Mouse (Mus musculus) adrenal gland, adult 18-20 months (tissue): ENCODE results near the gene 2010003K11Rik. TPM values are rescaled to one million over a fixed set of nuclear protein-coding genes. Genes with fewer than 3 reads are reported as not detected.
A peak's percentile ranks its signal among the peaks of the same experiment; 100 is the strongest.

Experiments used
- DNase-seq, 2 experiments: peaks; one replicate each; pipeline ENCODE4 v3.0.0; 2021 to 2022; ENCODE audit warnings: low spot score in 2 of 2
- long read RNA-seq, 2 experiments: library from polyadenylated mRNA; stranded (forward); transcript quantifications; one replicate each; pipeline ENCODE4 v2.0.0; 2021
- total RNA-seq, 2 experiments: library from RNA; stranded (reverse); gene quantifications; 1 replicate in 1 of 2; 2 replicates in 1 of 2; pipeline ENCODE4 v1.2.3; 2021

The 2010003K11Rik gene
- total RNA-seq: 100 to 1,000 TPM in 1 of 2 experiments, 10 to 100 TPM in 1; 42.0 to 133 TPM
- long read RNA-seq, experiment 1, transcript 2010003K11Rik-201 (2 exons, 1,167 nt): major isoform, 44 of 45 reads
- long read RNA-seq, experiment 1, partial matches to known transcripts: 0 of 45 reads
- long read RNA-seq, experiment 1, other reads (novel, unspliced or antisense): 1 of 45 reads
- long read RNA-seq, experiment 2, transcript 2010003K11Rik-201 (2 exons, 1,167 nt): major isoform, 44 of 44 reads
- long read RNA-seq, experiment 2, partial matches to known transcripts: 0 of 44 reads
- long read RNA-seq, experiment 2, other reads (novel, unspliced or antisense): 0 of 44 reads

DNA sequence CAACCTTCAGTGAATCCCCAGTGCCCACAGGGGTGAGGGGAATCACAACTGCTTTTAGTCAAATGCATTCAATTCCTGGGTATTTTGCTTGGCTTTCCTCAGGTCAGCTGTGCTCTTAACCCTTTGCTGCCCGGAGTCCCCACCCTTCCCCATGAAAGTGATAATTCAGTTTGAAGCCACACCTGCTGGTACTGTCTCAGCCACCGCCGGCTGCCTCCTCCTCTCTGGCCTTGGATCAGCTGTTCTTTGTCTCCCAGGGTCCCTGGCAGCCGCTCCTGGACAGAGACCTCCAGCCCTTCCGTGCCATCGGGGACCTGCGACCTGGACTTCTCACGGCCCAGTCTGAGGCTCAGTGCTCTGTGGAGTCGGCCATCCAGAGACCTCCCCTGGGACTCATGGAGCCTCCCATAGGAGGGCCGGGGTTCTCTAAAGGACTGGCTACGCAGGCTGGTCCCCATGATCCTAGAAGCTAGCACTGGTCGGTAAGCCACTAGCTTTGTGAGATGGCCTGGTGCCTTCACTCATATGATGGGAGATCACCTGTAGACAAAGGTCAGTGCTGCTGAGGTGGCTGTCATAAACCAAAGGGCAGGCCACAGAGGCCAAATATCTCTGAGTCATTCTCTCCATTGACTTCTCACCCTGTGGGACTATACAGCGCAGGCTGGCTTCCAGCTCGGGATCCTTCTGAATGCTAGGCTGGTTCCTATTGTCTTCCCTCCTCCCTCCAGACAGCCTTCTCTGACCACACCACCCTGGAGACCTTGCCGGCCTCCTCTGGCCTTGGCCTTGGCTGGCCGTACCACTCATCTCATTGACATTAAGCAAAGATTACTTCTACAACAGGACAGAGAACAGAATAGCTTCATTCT lies at the start of gene 2010003K11Rik:
Gene 2010003K11Rik (minus strand): TSS at position 522 of the 872 bp plus-strand sequence.
- peak in 1 of 2 experiments; percentile 62 for DNase-seq

DNA sequence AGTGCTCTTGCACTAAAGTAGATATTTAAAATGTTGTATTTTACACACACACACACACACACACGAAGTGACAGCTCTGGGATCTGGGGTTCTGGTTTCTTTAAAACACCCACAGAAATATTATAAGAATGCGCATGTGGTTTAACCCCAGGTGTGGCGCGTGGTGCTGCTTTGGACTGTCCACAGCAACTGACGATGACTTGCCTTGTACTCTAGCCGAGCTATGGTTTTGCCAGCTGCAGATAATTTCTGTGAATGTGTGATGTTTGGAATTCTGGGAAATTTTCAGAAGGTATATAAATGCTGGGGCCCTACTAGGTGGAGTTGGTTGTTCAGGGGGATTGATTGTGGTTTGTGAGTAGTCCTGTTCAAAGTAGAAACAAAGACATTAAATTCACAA lies 49.4 kb upstream of the 2010003K11Rik start:
- DNase-seq: no peak

DNA sequence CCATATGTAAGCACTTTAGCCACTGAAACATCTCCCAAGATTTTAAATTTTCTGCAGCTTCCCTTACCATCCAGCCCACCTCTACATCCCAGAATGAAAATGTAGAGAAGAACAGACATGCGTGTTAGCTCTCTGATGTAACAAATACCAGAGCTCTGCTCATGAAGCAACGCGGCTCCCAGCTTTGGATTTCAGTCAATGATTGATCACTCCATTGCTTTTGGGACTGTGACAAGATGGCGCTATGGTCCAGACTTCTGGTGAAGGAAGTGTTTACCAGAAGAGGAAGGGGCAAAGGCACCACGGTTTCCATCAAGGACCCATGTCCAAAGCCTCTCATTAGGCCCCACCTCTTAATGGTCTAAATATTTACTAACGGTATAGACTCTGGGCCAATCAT lies 47.5 kb upstream of the 2010003K11Rik start:
- no peak for DNase-seq

DNA sequence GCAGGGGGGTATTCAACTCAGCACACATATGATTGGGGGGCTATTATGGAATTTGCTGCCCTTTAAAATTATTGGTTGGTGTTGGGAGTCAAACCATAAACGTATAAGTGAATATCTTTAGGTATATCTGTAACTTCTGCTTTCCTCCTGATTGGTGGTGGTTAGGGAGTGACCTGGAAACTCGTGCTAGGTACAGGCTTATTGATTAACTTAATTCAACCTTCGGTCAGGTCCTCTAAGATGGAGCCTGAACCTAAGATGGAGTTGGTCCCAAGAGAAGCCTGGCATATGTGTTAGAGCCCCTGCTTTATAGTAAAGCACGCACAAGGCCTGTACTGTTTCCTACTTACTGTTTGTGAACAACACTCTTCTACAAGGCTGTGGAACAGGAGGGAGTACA lies 46.7 kb upstream of the 2010003K11Rik start:
- DNase-seq: no peak

DNA sequence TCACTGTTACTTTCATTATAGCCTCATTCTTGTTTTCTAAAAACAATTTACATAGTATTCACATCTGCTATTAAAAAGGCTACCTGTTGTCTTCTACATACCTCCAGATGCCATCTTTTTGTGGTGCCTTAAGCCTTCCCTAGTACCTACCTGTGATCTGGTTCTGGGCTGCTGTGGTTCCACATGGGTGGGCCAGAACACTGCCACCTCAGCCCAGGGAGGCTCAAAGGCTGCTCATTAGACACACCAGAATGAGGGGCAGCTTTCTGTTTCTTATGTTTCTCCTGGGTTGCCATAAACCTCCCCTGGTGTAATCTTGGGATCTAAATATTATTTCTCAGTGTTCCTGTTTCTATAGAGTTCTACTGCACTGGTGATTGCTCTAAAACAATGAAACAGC lies 43.7 kb upstream of the 2010003K11Rik start:
- no peak for DNase-seq

DNA sequence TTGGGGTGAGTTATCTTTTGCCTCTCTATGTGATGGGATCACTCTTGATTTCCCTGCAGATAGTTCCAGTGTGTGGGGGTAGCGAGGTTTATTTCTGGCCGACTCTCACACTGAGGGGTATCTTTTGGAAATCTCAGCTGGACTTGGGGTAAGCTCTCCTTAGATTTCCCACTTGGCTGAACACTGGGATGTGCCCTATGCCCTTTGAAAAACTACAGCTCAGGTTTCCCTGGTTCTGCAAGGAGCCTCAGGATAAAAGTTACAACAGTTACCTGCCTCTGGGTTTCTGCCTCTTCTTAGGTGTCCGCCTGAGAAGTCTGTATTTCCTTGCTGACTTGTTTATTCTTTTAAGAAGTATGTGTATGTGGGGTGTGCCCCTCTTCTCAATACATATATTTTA lies 42.6 kb upstream of the 2010003K11Rik start:
- DNase-seq: no peak

DNA sequence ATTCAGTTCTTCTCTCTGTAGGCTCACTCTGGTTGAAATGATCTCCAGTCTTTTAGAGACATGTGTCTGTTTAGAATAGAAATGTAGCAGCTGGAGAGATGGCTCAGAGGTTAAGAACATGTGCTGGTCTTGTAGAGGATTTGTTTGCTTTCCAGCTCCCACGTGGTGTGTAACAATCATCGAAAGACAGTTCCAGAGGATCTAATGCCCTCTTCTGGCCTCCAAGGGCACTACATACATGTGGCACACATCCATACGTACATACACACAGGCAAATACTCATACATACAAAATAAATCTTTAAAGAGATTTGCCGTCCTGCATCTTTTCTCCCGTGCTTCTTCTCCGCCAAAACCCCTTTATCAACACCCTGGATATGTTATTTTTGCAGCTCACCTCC lies 41.9 kb upstream of the 2010003K11Rik start:
- no peak for DNase-seq

DNA sequence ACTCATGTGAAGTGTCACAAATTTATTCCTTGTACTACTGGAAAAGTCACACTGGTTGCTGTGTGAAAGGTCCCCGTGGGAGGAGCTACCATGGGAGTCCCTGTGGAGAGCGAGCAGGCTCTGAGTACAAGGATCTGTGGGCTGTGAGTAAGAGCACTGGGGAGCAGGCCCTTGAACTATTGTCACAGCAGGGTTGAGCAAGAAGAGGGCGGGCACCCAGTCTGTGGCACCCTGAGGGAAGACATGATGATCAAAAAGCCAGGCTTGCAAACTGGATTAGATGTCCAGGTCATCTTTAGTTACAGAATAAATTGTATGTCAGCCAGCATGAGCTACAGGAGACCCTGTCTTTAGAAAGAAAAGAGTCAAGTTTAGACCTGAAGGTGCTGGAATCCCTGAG lies 38.2 kb upstream of the 2010003K11Rik start:
- peak; percentile 49 to 55 for DNase-seq

DNA sequence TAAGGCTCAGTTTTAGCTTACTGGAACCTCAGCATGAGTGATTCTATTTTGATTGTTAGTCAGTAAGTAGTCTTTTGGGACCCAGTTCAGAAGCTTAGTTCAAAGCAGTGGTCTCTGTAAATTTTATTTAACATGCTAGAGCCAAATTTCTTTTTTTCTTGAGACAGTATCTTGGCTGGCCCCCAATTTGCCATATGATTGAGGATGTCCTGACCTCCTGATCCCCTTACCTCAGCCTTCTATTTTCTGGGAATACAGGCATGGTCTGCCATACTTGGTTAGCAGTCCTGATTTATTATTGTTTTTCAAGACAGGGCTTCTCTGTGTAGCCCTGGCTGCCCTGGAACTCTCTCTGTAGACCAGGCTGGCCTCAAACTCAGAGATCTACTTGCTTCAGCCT lies 37.5 kb upstream of the 2010003K11Rik start:
- DNase-seq: no peak

DNA sequence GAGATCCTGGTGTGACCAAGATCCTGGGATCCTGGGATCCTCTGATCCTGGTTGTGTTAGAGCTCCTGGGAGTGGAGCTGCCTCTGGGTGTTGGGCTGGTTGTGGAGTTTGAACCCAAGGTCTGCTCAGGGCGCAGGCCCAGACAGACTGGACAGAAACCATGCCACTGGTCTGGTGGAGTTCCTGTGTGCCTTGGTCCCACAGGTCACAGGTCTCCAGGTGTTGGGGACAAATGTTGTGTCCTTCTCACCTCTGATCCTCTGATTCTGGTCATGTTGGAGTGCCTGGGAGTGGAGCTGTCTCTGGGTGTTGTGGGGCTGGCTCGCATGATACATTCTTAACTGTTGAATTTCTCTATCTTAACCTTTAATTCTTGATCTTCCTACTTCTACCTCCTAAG lies 36.3 kb upstream of the 2010003K11Rik start:
- DNase-seq: no peak

DNA sequence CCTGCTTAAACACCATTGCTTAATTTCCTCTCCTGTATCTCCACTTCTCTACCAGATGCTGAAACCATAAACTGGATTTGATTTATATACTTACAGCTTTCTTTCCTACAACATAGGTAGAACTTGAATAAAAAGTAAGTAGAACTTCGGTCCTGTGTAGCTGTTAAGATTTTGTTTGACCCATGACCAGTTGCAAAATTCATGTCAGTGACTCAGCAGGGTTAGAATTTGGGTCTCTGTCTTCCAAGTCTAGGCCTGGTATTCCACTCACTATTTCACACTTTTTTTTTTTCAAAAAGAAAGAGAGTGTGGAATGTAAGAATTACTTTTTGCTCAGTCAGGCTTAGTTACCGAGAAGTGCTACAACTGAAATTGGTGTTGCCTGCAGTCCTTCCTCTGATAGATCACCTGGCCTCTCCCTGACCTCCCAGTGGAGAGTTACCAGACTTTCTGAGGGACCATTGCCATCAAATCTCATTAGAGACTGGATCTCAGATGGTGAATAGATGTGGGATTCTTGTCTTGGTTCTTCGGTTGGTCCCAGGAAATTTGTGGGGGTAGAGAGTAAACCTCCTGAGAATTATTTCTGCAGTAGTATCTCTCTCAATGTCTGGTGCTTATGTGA lies 23.2 kb upstream of the 2010003K11Rik start:
- DNase-seq: no peak

DNA sequence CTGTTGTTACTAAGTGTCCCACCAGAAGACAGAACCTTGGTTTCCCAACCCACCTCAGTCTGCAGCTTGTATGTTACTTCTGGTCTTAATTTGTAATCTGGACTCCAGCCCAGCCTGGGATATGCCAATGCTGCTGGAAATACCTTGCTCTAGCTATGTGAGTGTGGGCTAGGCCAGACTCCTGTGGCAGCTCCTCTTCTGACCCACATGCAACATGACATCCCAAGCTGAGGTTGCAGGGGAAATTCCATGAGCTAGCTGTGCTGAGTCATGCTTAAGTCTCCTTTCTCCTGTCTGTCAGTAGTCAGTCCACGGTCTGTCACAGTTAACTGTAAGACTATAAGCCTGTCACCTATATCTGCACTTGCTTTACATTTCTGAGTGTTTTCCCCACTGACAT lies 19.1 kb upstream of the 2010003K11Rik start:
- DNase-seq: no peak

DNA sequence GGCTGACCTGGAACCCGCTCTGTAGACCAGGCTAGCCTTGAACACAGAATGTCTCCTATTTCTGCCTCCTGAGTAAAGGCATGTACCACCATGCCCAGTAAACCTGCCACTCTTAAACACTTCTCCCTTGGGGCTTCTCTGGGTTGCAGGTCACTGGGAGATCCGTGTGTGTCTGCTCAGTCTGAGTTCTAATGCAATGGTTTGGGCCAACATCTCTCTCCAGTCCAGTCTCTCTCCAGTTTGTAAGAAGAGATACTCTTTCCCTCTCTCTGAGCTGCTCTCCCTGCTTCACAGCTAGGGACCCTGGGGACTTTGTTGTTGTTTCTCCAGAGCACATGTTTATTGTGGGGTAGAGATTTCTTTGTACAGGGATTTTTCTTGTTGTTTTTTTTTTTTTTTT lies 17.9 kb upstream of the 2010003K11Rik start:
- no peak for DNase-seq

DNA sequence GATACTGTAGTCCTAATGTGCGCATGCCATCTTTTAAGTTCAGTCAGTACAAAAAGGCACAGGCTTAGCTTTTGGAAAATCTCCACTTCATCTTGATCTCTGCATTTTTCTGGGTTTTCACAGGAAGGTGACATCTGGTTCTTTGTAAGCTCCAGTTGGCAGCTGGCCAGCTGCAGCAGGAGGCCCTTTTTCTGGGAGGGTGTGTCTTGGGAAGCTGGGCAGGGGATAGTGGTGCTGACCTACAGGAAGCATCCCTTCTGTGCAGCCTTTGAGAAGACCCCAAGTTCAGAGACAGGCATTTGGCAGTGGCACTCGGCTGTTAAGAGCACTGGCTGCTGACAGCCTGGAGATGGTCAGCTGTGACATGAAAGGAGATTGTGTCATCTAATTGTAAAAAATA lies 17.4 kb upstream of the 2010003K11Rik start:
- DNase-seq: no peak

DNA sequence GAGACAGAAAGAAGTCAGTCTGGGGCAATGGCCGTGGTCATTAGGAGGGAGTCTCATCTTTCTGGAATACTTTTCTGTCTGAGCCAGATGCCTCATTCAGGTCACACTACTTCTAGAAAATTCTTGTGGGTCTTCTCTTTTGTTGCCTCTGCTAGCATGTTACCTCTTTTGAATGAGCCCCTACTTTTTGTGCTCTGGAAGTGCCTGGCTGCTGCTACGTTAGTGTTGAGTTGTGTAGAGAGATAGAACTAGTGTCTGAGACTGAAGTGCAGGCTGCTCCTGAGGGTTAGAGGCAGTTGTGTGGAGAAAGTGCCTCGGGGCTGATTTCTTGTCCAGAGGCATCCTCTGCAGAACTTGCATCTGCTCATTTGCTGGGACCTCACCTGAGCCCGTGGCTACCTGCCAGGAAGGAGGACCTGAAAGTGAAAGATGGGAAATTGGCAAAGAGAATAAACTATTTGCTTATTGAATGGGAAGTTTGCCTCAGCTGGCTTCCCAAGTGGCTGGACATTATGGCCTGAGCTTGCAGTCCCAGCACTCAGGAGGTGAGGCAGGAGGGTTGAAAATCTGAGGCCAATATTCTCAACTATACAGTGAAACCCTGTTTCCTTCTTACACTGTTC lies 15.0 kb upstream of the 2010003K11Rik start:
- DNase-seq: no peak

DNA sequence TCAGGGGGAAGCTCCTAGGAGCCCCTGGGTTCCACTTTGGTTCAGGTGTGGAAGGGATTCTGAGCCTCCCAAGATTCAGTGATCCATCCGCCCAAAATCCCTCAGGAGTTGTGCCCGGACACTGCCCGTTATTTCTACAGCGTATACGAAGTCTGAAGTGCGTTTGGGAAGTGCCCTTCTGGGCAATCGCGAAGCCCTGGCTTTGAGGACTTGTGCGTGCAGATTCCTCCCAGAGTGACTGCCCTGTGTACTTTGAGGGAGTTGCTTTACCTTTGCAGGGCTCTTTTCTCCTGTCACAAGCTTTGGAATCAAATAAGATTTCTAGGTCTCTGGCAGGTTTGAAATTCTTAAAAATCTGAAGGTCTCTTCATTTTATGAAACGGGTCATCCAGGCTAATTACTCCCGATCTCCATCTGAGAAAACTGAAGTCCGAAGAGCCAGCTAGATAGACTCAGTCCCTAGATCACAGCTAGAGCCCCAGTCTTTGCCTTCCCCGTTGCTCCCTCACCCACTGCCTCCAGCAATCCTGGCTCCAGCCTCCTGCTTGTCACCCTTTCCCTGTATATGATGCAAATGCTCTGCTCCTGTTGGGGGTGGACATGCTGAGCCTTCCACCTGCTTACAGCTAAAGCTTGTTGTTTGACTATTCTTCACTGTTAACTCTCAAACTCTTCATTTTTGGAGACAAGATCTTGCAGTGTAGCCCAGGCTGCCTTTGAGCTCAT lies 12.9 kb upstream of the 2010003K11Rik start:
- DNase-seq: peak in 1 of 2 experiments; percentile 33

DNA sequence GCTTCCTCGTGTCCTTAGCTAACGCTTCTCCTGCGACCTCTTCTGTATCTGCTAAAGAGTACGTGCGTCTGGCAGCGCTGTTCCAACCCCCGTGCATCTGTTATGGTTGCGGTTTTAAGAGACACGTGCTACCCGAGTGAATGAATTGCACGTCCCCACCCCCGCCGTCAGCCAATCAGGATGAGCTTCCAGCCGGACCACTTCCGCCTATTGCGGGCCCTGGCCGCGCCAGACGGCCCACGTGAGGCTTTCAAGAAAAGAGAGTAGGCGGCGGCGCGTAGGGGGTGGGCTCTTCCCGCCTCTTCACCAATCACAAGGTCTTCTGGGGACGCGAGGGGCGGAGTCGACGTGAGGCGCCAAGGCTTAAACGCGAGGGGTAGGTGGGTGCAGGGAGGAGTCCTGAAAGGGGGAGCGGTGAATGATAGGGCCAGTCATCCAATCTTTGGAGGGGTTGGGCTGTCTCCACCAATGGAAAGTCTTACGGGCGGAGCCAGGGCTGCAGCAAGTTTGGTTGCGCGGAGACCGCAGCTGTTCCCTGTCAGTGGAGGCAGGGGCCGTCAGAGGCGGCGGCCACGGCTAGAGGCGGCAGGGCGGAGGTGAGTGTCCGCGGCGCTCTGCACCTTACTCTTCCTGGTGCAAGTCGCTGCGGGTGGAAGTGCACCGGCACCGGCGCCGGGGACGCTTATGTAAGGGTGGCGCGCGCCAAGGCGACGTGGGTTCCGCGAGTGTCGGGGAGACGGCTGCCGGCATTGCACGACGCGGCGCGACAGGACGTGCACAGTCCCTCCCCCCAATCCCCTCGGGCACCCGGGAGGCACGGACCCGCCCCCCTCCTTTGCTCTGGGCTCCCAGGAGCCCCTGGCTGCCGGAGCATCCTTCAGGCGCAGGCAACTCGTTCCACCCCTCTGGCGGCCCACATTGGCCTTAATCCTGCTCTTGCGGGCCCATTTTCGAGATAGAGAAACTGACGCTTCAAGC lies 11.9 kb upstream of the 2010003K11Rik start, which contains the start of gene Pcx:
Gene Pcx (plus strand): TSS at position 487 of the 978 bp plus-strand sequence.
- peak; percentile 95 to 97 for DNase-seq

DNA sequence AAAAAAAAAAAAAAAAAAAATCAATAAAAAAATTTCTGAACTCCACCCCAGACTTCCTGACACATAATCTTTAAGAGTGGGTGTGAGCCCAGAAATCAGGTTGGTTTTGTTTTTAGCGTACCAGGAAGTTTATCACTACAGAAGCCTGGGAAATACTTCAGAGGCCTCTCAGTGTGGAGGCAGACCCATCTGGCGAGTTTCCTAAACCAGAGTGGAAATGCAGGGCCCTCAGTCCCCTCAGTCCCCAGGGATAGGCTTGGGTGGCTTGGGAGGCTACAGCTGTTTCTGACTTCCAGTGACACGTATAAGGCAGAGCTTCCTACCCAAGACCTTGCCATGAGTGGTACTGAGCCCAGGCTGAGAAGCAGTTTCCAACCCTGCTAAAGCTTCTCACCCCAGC lies 9.4 kb upstream of the 2010003K11Rik start:
- no peak for DNase-seq

DNA sequence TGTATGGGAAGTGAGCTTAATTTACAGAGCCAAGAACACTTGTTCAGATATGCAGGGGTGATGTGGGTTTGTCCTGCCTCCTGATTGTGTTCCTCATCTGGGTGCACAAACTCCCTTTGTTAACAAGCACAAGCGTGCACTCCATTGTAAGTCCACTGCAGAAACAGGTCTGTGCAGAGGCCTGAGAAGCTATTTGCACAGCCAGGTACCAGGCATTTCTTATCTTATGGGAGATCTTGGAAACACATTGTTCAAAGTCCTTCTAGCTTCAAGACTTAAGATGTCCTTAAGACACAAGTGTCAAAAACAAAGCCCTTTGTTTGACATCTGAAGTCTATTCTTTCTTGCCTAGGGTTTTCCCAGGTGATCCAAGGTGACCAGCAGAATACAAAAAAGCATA lies 6.4 kb upstream of the 2010003K11Rik start:
- no peak for DNase-seq
